Mouse (Mus musculus) thymus, adult 2 months (tissue): ENCODE measurements at regions not wholly inside any gene's neighbourhood (a gene's known extent, or its start where the extent isn't known, plus 50 kb on each side); places are given as distances from the start of the nearest gene placed in this dataset.

Source experiments
- CTCF ChIP-seq: fragments of 200-500 bp; IDR thresholded peaks from 2 replicates; pipeline ENCODE4 v1.5.1; 2012; ENCODE audit warnings: mild to moderate bottlenecking, control low read depth, low read length, moderate library complexity, borderline replicate concordance; ENCODE audit not compliant: control insufficient read depth, poor library complexity, insufficient read depth; ENCODE audit errors: extremely low read depth
- POLR2A ChIP-seq: fragments of 200-500 bp; IDR thresholded peaks from 2 replicates; pipeline ENCODE4 v1.6.1; 2012; ENCODE audit warnings: mild to moderate bottlenecking, low read length, control low read depth, moderate library complexity; ENCODE audit not compliant: control insufficient read depth, poor library complexity, insufficient read depth; ENCODE audit errors: extremely low read depth

DNA sequence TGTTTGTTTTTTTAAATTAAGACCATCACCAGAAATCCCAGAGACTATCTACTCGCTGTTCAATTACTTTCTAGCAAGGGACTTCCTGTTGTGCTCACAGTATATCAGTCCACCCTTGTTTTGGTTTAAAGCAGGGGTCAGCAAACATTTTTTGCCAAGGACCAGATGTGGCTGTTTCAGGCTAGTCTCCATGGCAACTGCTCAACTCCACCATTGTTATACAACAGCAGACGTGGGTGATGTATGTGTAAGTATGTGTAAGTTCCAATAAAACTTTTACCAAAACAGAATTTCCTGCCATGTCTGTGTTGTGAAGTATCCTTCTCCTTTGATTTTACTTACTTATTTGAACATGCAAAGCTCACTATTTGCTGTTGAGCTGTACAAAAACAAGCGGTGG is 259.9 kb downstream of the Dhx15 start:
- TF ChIP-seq POLR2A (no peak), CTCF (no peak)
